Mouse (Mus musculus): Measurements from ENCODE around the gene Cdc42bpa.

- no peak for TF ChIP-seq CTCF (IDR thresholded peaks at IDR 0.05)
- TF ChIP-seq POLR2A (IDR thresholded peaks at IDR 0.05; ENCODE audit: insufficient read depth, low read depth, low read length): no peak
- no peak for TF ChIP-seq EP300 (IDR thresholded peaks at IDR 0.05; ENCODE audit: insufficient read depth, low read depth, low read length)
These were observed 34.0 kb upstream of the Cdc42bpa start for GRCm38 (mm10) chr1:179926240-179926639.

Data from heart, adult 2 months (tissue).